Mouse (Mus musculus): ENCODE data around the gene Rilpl1. TPM values are rescaled to one million over a fixed set of nuclear protein-coding genes. Genes with fewer than 3 reads are reported as not detected.

The Rilpl1 gene
- total and polyA plus RNA-seq, 3 experiments: 0.38 to 0.98 (median 0.41) TPM

DNA sequence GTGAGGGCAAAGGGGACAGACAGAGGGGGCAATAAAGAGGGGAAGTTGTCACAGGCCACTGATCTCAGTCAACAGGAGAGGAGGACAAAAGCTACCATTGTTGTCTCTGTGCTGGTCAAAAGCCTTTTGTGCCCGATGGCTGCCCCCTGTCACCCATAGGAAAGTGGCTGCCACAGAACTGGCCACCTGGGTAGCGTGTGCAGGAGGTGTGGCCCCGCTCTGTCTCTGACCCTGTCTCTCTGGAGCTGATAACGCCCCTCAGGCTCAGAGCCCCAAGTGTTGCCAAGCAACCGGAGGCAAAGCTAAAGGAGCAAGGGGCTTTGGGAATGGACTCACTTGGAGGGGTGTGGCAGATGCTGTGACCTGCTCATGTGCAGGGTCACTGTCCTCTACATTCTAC is 32.2 kb downstream of the Rilpl1 start:
- Histone ChIP-seq H3K4me1 (ENCODE audit: insufficient read depth, low read depth, low read length) (peaks cover 34% of the 10 kb centered on the region), H3K9me3 (replicated peaks) (no peaks in the 10 kb centered on the region), H3K36me3 (replicated peaks) (peaks cover 10% of the 10 kb centered on the region), H3K27me3 (ENCODE audit: insufficient read depth, low read length) (peaks cover 34% of the 10 kb centered on the region), H3K4me3 (ENCODE audit: low read depth, low read length) (no peak overlapping the region)
- DNase-seq (ENCODE audit: low spot score) (no peak), ATAC-seq (ENCODE audit: extremely low read depth, insufficient number of reproducible peaks, low FRiP score, poor library complexity, severe bottlenecking) (no peak)
- TF ChIP-seq GATA2 (IDR thresholded peaks at IDR 0.05; ENCODE audit: borderline replicate concordance, low read depth, low read length): no peak
- TF ChIP-seq POLR2AphosphoS5 (IDR thresholded peaks at IDR 0.05; ENCODE audit: insufficient replicate concordance, low read depth, low read length): no peak
- no peak for TF ChIP-seq CTCF (IDR thresholded peaks at IDR 0.05; ENCODE audit: low read depth, low read length)
- TF ChIP-seq TAL1 (conservative IDR thresholded peaks at IDR 0.05; ENCODE audit: low read depth, low read length): no peak
- no peak for TF ChIP-seq GATA1 (IDR thresholded peaks at IDR 0.05; ENCODE audit: borderline replicate concordance, low read length)

GRCm38 (mm10) chr5:124498221-124498876 is 32.8 kb downstream of the Rilpl1 start:
- peaks cover 27% of the 10 kb centered on the region for H3K27me3 ChIP-seq (ENCODE audit: insufficient read depth, low read length)
- no peak for DNase-seq (ENCODE audit: low spot score)
- peaks cover 16% of the 10 kb centered on the region for H3K36me3 ChIP-seq (replicated peaks)
- TF ChIP-seq TAL1 (conservative IDR thresholded peaks at IDR 0.05; ENCODE audit: low read depth, low read length) (no peak), GATA1 (IDR thresholded peaks at IDR 0.05; ENCODE audit: borderline replicate concordance, low read length) (no peak), POLR2AphosphoS5 (IDR thresholded peaks at IDR 0.05; ENCODE audit: insufficient replicate concordance, low read depth, low read length) (no peak), GATA2 (IDR thresholded peaks at IDR 0.05; ENCODE audit: borderline replicate concordance, low read depth, low read length) (no peak), CTCF (IDR thresholded peaks at IDR 0.05; ENCODE audit: low read depth, low read length) (no peak)
- no peaks in the 10 kb centered on the region for H3K9me3 ChIP-seq (replicated peaks)
- no peak for ATAC-seq (ENCODE audit: extremely low read depth, insufficient number of reproducible peaks, low FRiP score, poor library complexity, severe bottlenecking)
- no peak overlapping the region for H3K4me3 ChIP-seq (ENCODE audit: low read depth, low read length)
- H3K4me1 ChIP-seq (ENCODE audit: insufficient read depth, low read depth, low read length): peaks cover 34% of the 10 kb centered on the region

GRCm38 (mm10) chr5:124496614-124497514 is 34.3 kb downstream of the Rilpl1 start:
- Histone ChIP-seq H3K4me3 (ENCODE audit: low read depth, low read length) (no peak overlapping the region; the same call in 1 of the 2 replicates), H3K9me3 (replicated peaks) (no peaks in the 10 kb centered on the region), H3K4me1 (ENCODE audit: insufficient read depth, low read depth, low read length) (peaks cover 34% of the 10 kb centered on the region), H3K27me3 (ENCODE audit: insufficient read depth, low read length) (peaks cover 18% of the 10 kb centered on the region), H3K36me3 (replicated peaks) (peaks cover 29% of the 10 kb centered on the region)
- DNase-seq (ENCODE audit: low spot score) (peak; percentile 53), ATAC-seq (ENCODE audit: extremely low read depth, insufficient number of reproducible peaks, low FRiP score, poor library complexity, severe bottlenecking) (peak; percentile 72)
- TF ChIP-seq GATA2 (IDR thresholded peaks at IDR 0.05; ENCODE audit: borderline replicate concordance, low read depth, low read length): no peak
- TF ChIP-seq TAL1 (conservative IDR thresholded peaks at IDR 0.05; ENCODE audit: low read depth, low read length): no peak
- no peak for TF ChIP-seq CTCF (IDR thresholded peaks at IDR 0.05; ENCODE audit: low read depth, low read length)
- TF ChIP-seq GATA1 (IDR thresholded peaks at IDR 0.05; ENCODE audit: borderline replicate concordance, low read length): no peak
- TF ChIP-seq POLR2AphosphoS5 (IDR thresholded peaks at IDR 0.05; ENCODE audit: insufficient replicate concordance, low read depth, low read length): no peak

- no peak for TF ChIP-seq CTCF (IDR thresholded peaks at IDR 0.05; ENCODE audit: low read depth, low read length)
- TF ChIP-seq GATA1 (IDR thresholded peaks at IDR 0.05; ENCODE audit: borderline replicate concordance, low read length): no peak
- TF ChIP-seq POLR2AphosphoS5 (IDR thresholded peaks at IDR 0.05; ENCODE audit: insufficient replicate concordance, low read depth, low read length): no peak
- TF ChIP-seq GATA2 (IDR thresholded peaks at IDR 0.05; ENCODE audit: borderline replicate concordance, low read depth, low read length): no peak
- TF ChIP-seq TAL1 (conservative IDR thresholded peaks at IDR 0.05; ENCODE audit: low read depth, low read length): no peak
- Histone ChIP-seq H3K4me3 (ENCODE audit: low read depth, low read length) (no peak overlapping the region), H3K9me3 (replicated peaks) (no peaks in the 10 kb centered on the region), H3K4me1 (ENCODE audit: insufficient read depth, low read depth, low read length) (peaks cover 30% of the 10 kb centered on the region), H3K36me3 (replicated peaks) (peaks cover 42% of the 10 kb centered on the region), H3K27me3 (ENCODE audit: insufficient read depth, low read length) (peaks cover 6% of the 10 kb centered on the region; the same call in 1 of the 2 replicates)
- DNase-seq (ENCODE audit: low spot score) (no peak), ATAC-seq (ENCODE audit: extremely low read depth, insufficient number of reproducible peaks, low FRiP score, poor library complexity, severe bottlenecking) (no peak)
These were observed 35.6 kb downstream of the Rilpl1 start for GRCm38 (mm10) chr5:124495547-124495946.

- H3K4me1 ChIP-seq (ENCODE audit: insufficient read depth, low read depth, low read length): peaks cover 20% of the 10 kb centered on the region
- DNase-seq (ENCODE audit: low spot score) (no peak), ATAC-seq (ENCODE audit: extremely low read depth, insufficient number of reproducible peaks, low FRiP score, poor library complexity, severe bottlenecking) (no peak)
- H3K9me3 ChIP-seq (replicated peaks): no peaks in the 10 kb centered on the region
- H3K27me3 ChIP-seq (ENCODE audit: insufficient read depth, low read length): no peaks in the 10 kb centered on the region
- H3K4me3 ChIP-seq (ENCODE audit: low read depth, low read length): no peak overlapping the region
- peaks cover 62% of the 10 kb centered on the region for H3K36me3 ChIP-seq (replicated peaks)
- no peak for TF ChIP-seq GATA2 (IDR thresholded peaks at IDR 0.05; ENCODE audit: borderline replicate concordance, low read depth, low read length)
- TF ChIP-seq TAL1 (conservative IDR thresholded peaks at IDR 0.05; ENCODE audit: low read depth, low read length): no peak
- TF ChIP-seq CTCF (IDR thresholded peaks at IDR 0.05; ENCODE audit: low read depth, low read length): no peak
- TF ChIP-seq POLR2AphosphoS5 (IDR thresholded peaks at IDR 0.05; ENCODE audit: insufficient replicate concordance, low read depth, low read length): no peak
- TF ChIP-seq GATA1 (IDR thresholded peaks at IDR 0.05; ENCODE audit: borderline replicate concordance, low read length): no peak
These were observed 37.7 kb downstream of the Rilpl1 start for GRCm38 (mm10) chr5:124493455-124493854.

DNA sequence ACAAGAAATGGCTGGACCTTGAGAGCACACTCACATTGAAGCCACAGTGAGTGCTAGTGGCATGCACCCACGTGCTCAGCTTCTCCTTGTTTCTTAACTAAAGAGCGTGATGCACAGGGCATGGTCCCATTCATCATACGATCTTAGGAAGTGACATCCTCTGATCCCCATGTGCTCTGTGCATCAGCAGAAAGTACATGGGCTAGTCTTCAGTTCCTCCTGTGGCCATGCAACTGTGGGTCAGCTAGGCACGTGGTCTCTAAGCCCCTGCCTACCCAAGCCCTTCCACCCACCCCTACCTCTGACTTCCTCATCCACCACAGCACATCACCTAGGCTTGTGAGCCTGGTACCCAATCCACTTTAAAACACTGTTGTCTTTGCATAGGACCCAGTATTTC is 38.6 kb downstream of the Rilpl1 start:
- Histone ChIP-seq H3K27me3 (ENCODE audit: insufficient read depth, low read length) (no peaks in the 10 kb centered on the region), H3K4me3 (ENCODE audit: low read depth, low read length) (no peak overlapping the region), H3K4me1 (ENCODE audit: insufficient read depth, low read depth, low read length) (peaks cover 13% of the 10 kb centered on the region), H3K36me3 (replicated peaks) (peaks cover 68% of the 10 kb centered on the region), H3K9me3 (replicated peaks) (no peaks in the 10 kb centered on the region)
- DNase-seq (ENCODE audit: low spot score): no peak
- no peak for ATAC-seq (ENCODE audit: extremely low read depth, insufficient number of reproducible peaks, low FRiP score, poor library complexity, severe bottlenecking)
- TF ChIP-seq GATA1 (IDR thresholded peaks at IDR 0.05; ENCODE audit: borderline replicate concordance, low read length) (no peak), POLR2AphosphoS5 (IDR thresholded peaks at IDR 0.05; ENCODE audit: insufficient replicate concordance, low read depth, low read length) (no peak), CTCF (IDR thresholded peaks at IDR 0.05; ENCODE audit: low read depth, low read length) (no peak), TAL1 (conservative IDR thresholded peaks at IDR 0.05; ENCODE audit: low read depth, low read length) (no peak), GATA2 (IDR thresholded peaks at IDR 0.05; ENCODE audit: borderline replicate concordance, low read depth, low read length) (no peak)
